Mouse (Mus musculus) kidney, adult 2 months (tissue): ENCODE measurements around the gene Wdr35.

ENCODE experiments used
- CTCF ChIP-seq: fragments of 200-500 bp; conservative IDR thresholded peaks from 2 replicates; pipeline ENCODE4 v1.5.1; 2011; ENCODE audit warnings: low read depth, mild to moderate bottlenecking, control low read depth, low read length, moderate library complexity, mixed read lengths; ENCODE audit not compliant: insufficient read depth, insufficient read length
- POLR2A ChIP-seq: fragments of 200-500 bp; IDR thresholded peaks from one replicate; pipeline ENCODE4 v1.6.1; 2011; ENCODE audit warnings: low read depth, low read length, control low read depth

DNA sequence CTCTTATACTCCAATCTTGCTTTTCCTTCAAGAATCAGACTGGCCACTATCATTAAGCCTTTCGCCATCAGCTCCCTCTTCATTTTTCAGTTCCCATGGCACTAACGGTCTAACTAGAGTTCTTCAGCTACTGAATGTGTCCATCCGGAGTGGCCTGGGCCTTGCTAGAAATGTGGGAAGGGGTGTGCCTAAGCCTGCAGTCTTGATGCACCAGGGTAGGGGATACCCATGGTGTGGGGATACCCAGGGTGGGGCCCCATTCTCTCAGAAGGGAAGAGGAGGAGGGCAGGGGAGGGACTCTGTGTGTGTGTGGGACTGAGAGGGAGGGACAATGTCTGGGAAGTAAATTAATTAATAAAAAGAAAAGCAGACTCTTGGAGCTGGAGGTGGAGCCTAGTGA lies 69.1 kb downstream of the Wdr35 start:
- TF ChIP-seq CTCF (no peak), POLR2A (no peak)
